Mouse (Mus musculus) ovary, postnatal 14 days (tissue): ENCODE measurements around the gene Reps2.
A peak's percentile ranks its signal among the peaks of the same experiment; 100 is the strongest.

Source experiments
- DNase-seq: peaks from one replicate; pipeline ENCODE4 v3.0.0; 2022; ENCODE audit warnings: low spot score

The Reps2 gene

GRCm38 (mm10) chrX:162589173-162589805 is 54.2 kb downstream of the Reps2 start:
- DNase-seq: no peak

DNA sequence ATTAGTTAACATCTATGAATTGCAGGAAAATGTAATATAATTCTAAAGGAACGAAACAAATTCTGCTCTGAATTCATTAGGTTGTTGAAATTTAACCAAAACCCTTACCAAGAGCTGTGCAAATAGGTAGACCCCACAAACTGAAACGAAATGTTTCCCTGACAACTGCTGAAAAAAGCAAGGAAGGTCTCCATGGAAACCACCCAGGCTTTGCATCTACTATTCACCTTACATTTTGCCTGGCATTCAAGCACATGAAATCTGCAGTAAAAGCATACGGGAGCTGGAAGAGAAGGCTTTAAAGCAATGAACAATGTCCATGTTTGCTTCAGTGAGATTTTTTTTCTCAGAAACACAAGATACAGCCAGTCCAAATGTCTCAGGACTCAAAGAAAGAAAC is 59.1 kb downstream of the Reps2 start:
- no peak for DNase-seq

DNA sequence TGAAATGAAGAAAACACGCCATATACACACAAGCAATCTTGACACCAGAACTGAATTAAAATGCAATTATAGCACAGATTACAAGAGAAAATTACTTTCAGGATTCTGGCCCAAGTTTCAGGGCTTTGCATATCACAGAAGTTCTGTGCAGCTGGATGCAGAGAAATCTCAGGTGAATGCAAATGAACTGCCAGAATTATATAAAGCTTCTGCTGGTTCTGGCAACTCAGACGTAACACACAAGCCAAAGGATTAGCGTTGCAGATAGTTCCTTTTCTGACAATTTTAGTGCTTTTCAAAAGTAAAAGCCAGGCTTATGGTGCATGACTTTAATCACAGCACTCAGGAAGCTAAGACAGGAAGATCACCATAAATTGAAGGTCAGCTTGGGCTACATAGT is 62.9 kb downstream of the Reps2 start:
- DNase-seq: no peak

DNA sequence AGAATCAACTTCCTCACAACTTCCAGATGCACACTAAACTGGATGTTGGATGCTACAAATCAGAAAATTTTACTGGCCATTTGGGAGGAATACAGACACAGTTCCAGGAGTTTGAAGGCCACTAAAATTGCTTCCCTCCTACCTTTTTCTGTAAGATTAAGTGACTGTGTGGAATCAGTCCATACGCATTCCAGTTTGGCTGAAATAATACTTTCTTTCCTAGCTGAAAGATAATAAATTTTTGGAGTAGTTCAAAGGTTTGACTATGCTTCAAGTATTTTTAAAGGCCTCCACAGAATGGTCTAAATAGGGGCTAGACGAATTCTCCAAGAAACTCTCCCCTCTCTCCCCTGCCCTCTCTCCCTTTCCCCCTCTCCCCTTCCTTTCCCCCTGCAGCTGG is 75.0 kb downstream of the Reps2 start:
- no peak for DNase-seq

DNA sequence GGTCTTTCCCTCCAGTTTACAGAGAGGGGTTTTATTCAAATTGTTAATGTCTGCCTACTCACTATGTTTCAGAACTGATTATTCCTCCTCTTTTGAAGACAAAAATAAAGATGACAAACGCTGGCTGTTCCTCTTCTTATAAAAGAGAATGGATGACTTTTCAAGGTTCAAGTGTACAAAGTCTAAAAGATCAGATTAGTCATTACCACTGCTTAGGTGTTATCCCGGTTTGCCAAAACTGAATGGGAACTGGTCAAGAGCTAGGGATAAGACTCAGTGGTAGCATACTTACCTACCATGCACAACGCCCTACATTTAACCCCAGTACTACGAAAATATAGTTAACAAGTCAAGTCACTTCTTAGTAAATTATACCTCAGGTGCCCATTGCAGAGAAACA is 77.9 kb downstream of the Reps2 start:
- DNase-seq: no peak

- no peak for DNase-seq
These were observed 87.0 kb downstream of the Reps2 start for GRCm38 (mm10) chrX:162556459-162556841.

GRCm38 (mm10) chrX:162555729-162556458 is 87.6 kb downstream of the Reps2 start:
- no peak for DNase-seq

DNA sequence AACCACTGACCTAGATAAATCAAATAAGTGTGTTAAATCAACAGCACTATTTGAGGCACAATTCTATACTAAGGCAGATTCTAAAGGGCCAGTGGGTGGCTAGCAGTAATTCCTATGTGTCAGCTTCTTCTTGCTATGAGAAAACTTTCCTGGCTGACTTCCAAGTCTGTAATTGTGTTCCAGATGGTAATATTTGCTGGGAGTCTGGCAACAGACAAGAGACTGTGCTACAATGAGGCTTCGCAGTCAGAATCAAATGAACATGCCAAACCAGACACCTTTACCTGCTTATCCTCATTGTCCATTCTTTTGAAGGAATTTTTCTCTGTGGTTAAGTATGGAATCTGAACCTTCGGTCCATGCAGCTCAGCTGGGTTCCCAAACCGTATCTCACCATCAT is 88.9 kb downstream of the Reps2 start:
- peak; percentile 4 for DNase-seq

GRCm38 (mm10) chrX:162552383-162552782 is 91.1 kb downstream of the Reps2 start:
- DNase-seq: no peak

DNA sequence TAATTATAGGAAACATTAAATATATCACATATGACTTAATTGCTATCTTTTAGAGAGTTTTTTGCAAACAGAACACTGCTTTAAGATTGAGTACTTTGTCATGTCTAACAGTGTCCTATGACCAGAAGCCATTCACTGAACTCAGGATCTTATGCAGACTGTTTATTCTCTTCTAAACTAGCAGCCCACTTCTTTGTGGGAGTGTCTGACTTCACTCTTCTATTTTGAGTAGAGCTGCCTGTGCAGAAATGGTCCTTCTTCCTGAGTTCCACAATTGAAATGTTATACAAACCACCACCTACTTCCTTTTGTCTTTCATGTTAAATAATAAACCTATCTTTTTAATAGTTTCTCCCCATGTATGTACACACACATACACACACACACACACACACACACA is 98.4 kb downstream of the Reps2 start:
- no peak for DNase-seq

- no peak for DNase-seq
These were observed 100.7 kb downstream of the Reps2 start for GRCm38 (mm10) chrX:162542576-162543227.

- DNase-seq: no peak
These were observed 101.5 kb downstream of the Reps2 start for GRCm38 (mm10) chrX:162541961-162542360.

- DNase-seq: no peak
These were observed 112.4 kb downstream of the Reps2 start for GRCm38 (mm10) chrX:162531016-162531415.

- DNase-seq: peak; percentile 5
These were observed 116.2 kb downstream of the Reps2 start for GRCm38 (mm10) chrX:162527240-162527639.

DNA sequence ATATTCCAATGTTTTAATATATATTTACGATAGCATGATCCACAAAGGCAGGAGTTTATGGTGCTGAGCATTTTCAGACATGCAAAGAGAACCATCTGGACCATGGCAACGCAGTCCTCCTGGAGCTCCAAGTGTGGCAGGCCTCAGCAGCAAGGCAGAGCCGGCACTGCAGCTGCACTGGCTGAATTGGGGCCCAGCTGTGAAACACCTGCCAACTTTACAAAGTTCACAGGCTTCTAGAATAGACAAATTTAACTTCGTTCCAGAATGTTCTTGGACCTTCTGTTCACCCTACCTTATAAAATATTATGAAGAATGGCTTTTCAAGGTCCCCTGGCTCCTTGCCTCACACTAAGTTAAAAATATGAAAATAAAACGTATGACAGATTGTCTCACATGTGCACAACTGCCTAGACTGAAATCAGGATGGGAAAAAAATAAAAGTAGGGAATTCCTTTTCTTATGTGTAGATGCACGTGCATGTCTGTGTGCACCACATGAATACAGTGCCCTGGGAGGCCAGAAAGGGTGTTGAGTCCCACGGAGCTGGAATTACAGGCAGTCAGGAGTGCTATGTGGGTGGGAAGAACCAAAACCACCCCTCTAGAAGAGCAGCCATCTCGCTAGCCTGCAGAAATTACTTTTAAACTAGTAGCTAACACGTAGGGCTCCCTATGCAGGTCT is 121.5 kb downstream of the Reps2 start:
- no peak for DNase-seq

DNA sequence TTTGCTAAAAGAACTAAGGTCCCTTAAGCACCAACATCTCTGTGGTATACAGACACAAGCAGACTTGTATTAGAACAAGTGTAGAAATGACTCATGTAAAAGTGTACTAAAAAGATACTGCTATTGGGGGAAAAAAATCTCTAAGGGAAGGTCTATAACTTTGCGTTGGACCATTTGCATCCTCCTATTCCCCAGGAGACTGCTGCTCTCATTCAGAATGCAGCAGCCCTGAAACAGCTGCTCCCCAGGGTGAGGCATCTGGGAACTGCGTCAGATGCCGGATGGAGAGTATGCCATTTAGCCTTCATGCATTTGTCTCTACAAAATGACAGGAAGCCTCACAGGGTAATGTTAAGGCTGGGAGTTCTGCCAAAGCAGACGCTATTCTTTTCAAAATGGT is 122.3 kb downstream of the Reps2 start:
- no peak for DNase-seq

- DNase-seq: no peak
These were observed 123.1 kb downstream of the Reps2 start for GRCm38 (mm10) chrX:162520374-162520773.

DNA sequence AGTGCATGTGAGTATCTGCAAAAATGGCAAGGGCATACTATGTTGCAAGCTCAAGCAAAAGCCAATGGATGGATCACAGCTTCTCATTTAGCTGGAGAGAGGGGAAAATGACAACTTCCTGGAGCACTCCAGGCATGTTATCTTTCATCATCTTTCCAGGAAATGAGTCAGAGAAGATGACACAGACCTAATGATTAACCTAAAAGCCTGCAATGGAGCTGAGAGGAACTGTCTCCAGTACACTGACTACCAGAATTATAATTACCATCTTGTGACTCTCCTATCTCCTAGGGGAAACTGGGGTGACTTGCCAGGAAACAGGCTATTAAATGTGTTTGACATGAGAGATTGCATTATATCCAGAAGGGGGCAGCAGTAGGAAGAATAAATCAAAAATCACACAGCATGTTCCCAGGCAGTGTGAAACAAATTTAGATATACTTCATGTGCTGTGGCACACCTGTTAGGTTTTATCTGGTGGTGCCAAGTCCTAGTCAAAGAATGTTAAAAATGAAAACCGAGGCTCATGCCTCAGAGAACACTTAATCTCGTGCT is 132.9 kb downstream of the Reps2 start:
- no peak for DNase-seq

GRCm38 (mm10) chrX:162505186-162505585 is 138.3 kb downstream of the Reps2 start:
- no peak for DNase-seq

DNA sequence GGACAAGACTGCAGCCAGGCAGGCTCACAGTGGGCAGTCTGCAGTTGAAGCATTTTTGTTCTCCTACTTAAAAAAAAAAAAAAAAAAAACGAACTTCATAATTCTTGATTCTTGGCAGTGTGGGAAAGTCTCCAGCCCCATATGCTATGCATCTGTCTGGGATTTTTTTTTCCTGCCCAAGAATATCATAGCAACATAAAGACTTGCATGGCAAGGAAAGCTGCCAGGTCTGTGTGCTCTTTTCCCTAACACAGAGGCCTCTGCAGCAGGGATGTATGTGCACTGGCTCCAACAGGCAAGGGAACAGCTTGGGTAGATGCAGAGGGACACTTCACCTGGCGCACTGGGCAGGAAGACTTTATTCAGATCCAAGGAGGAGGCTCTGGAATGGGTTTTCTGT is 140.0 kb downstream of the Reps2 start:
- DNase-seq: no peak

DNA sequence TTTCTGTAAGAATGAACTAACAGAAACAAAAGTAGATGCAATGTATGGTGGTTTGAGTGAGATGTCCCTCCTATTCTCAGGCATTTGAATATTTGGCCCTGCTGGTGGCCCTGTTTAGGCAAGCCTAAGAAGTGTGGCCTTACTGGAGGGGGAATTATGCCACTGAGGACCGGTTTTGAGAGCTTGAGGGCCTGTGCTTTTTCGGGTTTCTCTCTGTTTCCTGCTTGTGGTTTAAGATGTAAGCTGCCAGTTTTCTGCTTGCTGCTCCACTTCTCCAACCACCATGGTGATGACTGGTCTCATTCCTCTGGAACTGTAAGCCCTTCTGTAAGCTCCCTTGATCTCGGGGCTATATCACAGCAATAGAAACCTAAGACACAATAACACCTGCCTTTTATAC is 142.5 kb downstream of the Reps2 start:
- DNase-seq: no peak

DNA sequence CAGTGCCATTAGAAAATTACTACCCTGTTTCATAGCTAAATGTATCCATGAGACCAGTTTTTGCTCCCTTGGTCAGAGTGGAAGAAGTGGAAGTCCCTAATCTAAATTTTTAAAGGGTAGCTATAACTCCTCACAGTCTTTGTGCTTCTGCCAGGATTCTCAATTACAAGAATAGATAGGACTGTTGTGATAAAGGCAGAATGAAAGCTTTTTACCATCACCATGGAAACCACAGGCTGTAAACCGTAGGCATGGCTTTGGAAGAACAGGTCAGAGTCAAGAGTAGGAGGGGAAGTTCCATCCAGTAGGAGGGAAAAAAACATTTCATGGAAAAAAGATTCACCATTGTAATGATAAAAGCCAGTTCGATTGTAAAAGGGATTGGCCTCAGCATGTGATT is 147.0 kb downstream of the Reps2 start:
- no peak for DNase-seq

DNA sequence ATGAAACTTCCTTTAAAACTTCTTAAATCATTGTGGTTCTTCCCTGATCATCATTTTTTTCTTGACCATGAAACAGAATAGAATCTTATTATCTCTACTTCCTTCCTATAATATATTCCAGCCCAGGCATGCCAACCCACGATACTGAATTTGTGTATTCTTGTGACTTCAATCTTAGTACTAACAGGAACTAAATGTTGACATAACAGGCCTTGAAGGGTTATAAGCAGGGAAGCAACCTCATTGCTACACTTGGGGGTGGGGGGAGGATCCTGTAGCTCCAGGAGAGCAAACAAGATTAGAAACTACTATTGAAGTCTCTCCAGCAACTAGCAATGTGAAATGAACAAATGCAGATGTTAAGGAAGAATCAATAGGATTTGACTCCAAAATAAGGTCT is 154.8 kb downstream of the Reps2 start:
- no peak for DNase-seq
